Mouse (Mus musculus): Measurements from ENCODE around the gene Tmem86b. TPM values are rescaled to one million over a fixed set of nuclear protein-coding genes. Genes with fewer than 3 reads are reported as not detected.

The Tmem86b gene
- 8.3 TPM for polyA plus RNA-seq (2015; fragmentation: Illumina TruSeq; extraction: RNeasy Lipid Tissue Mini Kit (QIAGEN cat#74804); ENCODE audit: insufficient read depth, low read depth, low replicate concordance)

DNA sequence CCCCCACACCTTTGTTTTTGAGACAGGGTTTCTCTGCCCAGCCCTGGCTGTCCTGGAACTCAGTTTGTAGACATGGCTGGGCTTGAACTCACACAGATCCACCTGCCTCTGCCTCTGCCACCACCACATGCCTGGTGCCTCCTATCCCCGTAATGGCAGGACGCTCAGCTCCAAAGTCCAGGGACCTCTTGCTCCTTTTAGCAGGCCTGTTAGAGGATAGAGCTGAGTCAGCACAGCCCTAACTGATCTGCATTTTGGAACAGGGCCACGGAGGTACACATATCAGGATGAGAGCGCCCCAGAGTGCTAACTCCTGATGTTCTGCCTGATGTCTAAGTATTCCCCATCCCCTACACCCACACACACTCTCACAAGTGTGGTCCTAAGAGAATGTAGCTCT, at the start of gene Tmem86b:
TSS of gene Tmem86b (minus strand) at position 392 of the 400 bp plus-strand sequence.

DNA sequence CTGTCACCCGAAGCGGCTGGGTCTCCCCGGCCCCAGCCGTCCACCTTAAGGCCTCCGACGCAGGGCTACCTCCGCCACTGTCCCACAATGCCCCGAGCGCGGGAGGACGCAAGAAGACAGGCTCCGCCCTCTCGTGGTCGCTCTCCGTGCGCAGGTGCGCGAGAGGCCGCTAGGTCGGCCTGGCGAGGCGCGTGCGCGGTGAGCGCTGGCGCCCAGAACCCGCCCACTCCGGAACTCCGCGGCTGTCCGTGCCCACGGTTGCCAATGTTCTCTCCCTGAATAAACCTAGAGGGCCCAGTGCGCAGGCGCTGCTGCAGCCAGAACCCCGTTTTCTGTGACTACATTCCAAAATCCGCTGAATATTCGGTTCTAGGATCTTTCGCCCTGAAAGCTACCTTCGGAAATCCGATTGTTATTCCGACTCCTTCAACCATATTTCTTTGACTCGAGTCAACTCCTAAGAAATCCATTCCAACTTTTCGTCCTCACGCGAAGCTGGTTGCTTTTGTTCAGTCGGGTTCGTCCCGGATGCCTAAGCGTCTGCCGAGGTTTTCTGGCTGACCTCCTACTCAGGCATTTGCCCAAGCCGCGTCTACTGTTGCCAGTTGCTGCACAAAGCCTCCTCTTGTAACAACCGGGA, 27.8 kb upstream of the Tmem86b start, which contains the start of gene Ppp6r1:
TSS of gene Ppp6r1 (minus strand) at position 108 of the 640 bp plus-strand sequence.

DNA sequence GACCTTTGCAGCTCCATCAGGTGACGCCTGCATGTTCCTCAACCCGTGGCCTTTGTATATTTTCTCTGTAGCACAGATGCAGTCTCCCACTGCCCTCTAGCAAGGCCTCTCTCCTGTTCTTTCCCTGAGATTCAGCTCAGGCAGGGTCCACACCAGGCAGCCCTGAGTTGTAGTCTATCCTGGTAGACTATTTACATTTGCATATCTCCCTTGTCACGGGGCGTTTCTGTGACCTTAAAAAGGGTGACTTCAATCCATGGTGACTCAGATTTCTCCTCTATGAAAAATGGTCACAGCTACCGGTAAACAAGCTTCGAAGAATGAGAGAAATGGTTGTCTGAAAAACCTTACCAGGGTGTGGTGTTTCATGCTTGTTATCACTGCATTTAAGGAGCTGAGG, 27.3 kb downstream of the Tmem86b start, which contains the start of gene Ptprh:
TSS of gene Ptprh (minus strand) at position 169 of the 400 bp plus-strand sequence.

Other genes with a start within 250 kb of the Tmem86b start
- gene Gp6, start 233.7 kb downstream of the Tmem86b start, polyA plus RNA-seq (2015; fragmentation: Illumina TruSeq; extraction: RNeasy Lipid Tissue Mini Kit (QIAGEN cat#74804); ENCODE audit: insufficient read depth, low read depth, low replicate concordance) = not detected
- 2.6 TPM for gene Rdh13, start 185.8 kb downstream of the Tmem86b start, polyA plus RNA-seq (2015; fragmentation: Illumina TruSeq; extraction: RNeasy Lipid Tissue Mini Kit (QIAGEN cat#74804); ENCODE audit: insufficient read depth, low read depth, low replicate concordance)
- 1.0 TPM for gene Eps8l1, start 170.7 kb downstream of the Tmem86b start, polyA plus RNA-seq (2015; fragmentation: Illumina TruSeq; extraction: RNeasy Lipid Tissue Mini Kit (QIAGEN cat#74804); ENCODE audit: insufficient read depth, low read depth, low replicate concordance)
- 54.2 TPM for gene Ppp1r12c, start 129.7 kb downstream of the Tmem86b start, polyA plus RNA-seq (2015; fragmentation: Illumina TruSeq; extraction: RNeasy Lipid Tissue Mini Kit (QIAGEN cat#74804); ENCODE audit: insufficient read depth, low read depth, low replicate concordance)
- not detected for gene Tnnt1, start 115.0 kb downstream of the Tmem86b start, polyA plus RNA-seq (2015; fragmentation: Illumina TruSeq; extraction: RNeasy Lipid Tissue Mini Kit (QIAGEN cat#74804); ENCODE audit: insufficient read depth, low read depth, low replicate concordance)
- 7.7 TPM for gene Tnni3, start 107.2 kb downstream of the Tmem86b start, polyA plus RNA-seq (2015; fragmentation: Illumina TruSeq; extraction: RNeasy Lipid Tissue Mini Kit (QIAGEN cat#74804); ENCODE audit: insufficient read depth, low read depth, low replicate concordance)
- 0.48 TPM for gene Dnaaf3, start 99.0 kb downstream of the Tmem86b start, polyA plus RNA-seq (2015; fragmentation: Illumina TruSeq; extraction: RNeasy Lipid Tissue Mini Kit (QIAGEN cat#74804); ENCODE audit: insufficient read depth, low read depth, low replicate concordance)
- 2.9 TPM for gene Syt5, start 83.9 kb downstream of the Tmem86b start, polyA plus RNA-seq (2015; fragmentation: Illumina TruSeq; extraction: RNeasy Lipid Tissue Mini Kit (QIAGEN cat#74804); ENCODE audit: insufficient read depth, low read depth, low replicate concordance)
- gene Ptprh, start 27.4 kb downstream of the Tmem86b start, polyA plus RNA-seq (2015; fragmentation: Illumina TruSeq; extraction: RNeasy Lipid Tissue Mini Kit (QIAGEN cat#74804); ENCODE audit: insufficient read depth, low read depth, low replicate concordance) = not detected
- gene Ppp6r1, start 27.6 kb upstream of the Tmem86b start, polyA plus RNA-seq (2015; fragmentation: Illumina TruSeq; extraction: RNeasy Lipid Tissue Mini Kit (QIAGEN cat#74804); ENCODE audit: insufficient read depth, low read depth, low replicate concordance) = 12.0 TPM
- gene Hspbp1, start 53.6 kb upstream of the Tmem86b start, polyA plus RNA-seq (2015; fragmentation: Illumina TruSeq; extraction: RNeasy Lipid Tissue Mini Kit (QIAGEN cat#74804); ENCODE audit: insufficient read depth, low read depth, low replicate concordance) = 10.8 TPM
- gene Brsk1, start 59.2 kb upstream of the Tmem86b start, polyA plus RNA-seq (2015; fragmentation: Illumina TruSeq; extraction: RNeasy Lipid Tissue Mini Kit (QIAGEN cat#74804); ENCODE audit: insufficient read depth, low read depth, low replicate concordance) = 2.4 TPM
- gene Tmem150b, start 93.8 kb upstream of the Tmem86b start, polyA plus RNA-seq (2015; fragmentation: Illumina TruSeq; extraction: RNeasy Lipid Tissue Mini Kit (QIAGEN cat#74804); ENCODE audit: insufficient read depth, low read depth, low replicate concordance) = not detected
- gene Kmt5c, start 108.7 kb upstream of the Tmem86b start, polyA plus RNA-seq (2015; fragmentation: Illumina TruSeq; extraction: RNeasy Lipid Tissue Mini Kit (QIAGEN cat#74804); ENCODE audit: insufficient read depth, low read depth, low replicate concordance) = 21.1 TPM
- gene Cox6b2, start 121.7 kb upstream of the Tmem86b start, polyA plus RNA-seq (2015; fragmentation: Illumina TruSeq; extraction: RNeasy Lipid Tissue Mini Kit (QIAGEN cat#74804); ENCODE audit: insufficient read depth, low read depth, low replicate concordance) = 5.7 TPM
- not detected for gene Fam71e2, start 139.9 kb upstream of the Tmem86b start, polyA plus RNA-seq (2015; fragmentation: Illumina TruSeq; extraction: RNeasy Lipid Tissue Mini Kit (QIAGEN cat#74804); ENCODE audit: insufficient read depth, low read depth, low replicate concordance)
- not detected for gene Il11, start 151.4 kb upstream of the Tmem86b start, polyA plus RNA-seq (2015; fragmentation: Illumina TruSeq; extraction: RNeasy Lipid Tissue Mini Kit (QIAGEN cat#74804); ENCODE audit: insufficient read depth, low read depth, low replicate concordance)
- not detected for gene Tmem190, start 151.5 kb upstream of the Tmem86b start, polyA plus RNA-seq (2015; fragmentation: Illumina TruSeq; extraction: RNeasy Lipid Tissue Mini Kit (QIAGEN cat#74804); ENCODE audit: insufficient read depth, low read depth, low replicate concordance)
- 8.4 TPM for gene Tmem238, start 158.2 kb upstream of the Tmem86b start, polyA plus RNA-seq (2015; fragmentation: Illumina TruSeq; extraction: RNeasy Lipid Tissue Mini Kit (QIAGEN cat#74804); ENCODE audit: insufficient read depth, low read depth, low replicate concordance)
- gene Rpl28, start 161.5 kb upstream of the Tmem86b start, polyA plus RNA-seq (2015; fragmentation: Illumina TruSeq; extraction: RNeasy Lipid Tissue Mini Kit (QIAGEN cat#74804); ENCODE audit: insufficient read depth, low read depth, low replicate concordance) = 480 TPM
- gene Ube2s, start 181.2 kb upstream of the Tmem86b start, polyA plus RNA-seq (2015; fragmentation: Illumina TruSeq; extraction: RNeasy Lipid Tissue Mini Kit (QIAGEN cat#74804); ENCODE audit: insufficient read depth, low read depth, low replicate concordance) = 16.8 TPM
- gene Shisa7, start 213.3 kb upstream of the Tmem86b start, polyA plus RNA-seq (2015; fragmentation: Illumina TruSeq; extraction: RNeasy Lipid Tissue Mini Kit (QIAGEN cat#74804); ENCODE audit: insufficient read depth, low read depth, low replicate concordance) = 0.30 TPM
- 12.2 TPM for gene Isoc2b, start 238.8 kb upstream of the Tmem86b start, polyA plus RNA-seq (2015; fragmentation: Illumina TruSeq; extraction: RNeasy Lipid Tissue Mini Kit (QIAGEN cat#74804); ENCODE audit: insufficient read depth, low read depth, low replicate concordance)
- gene Isoc2a, start 245.7 kb upstream of the Tmem86b start, polyA plus RNA-seq (2015; fragmentation: Illumina TruSeq; extraction: RNeasy Lipid Tissue Mini Kit (QIAGEN cat#74804); ENCODE audit: insufficient read depth, low read depth, low replicate concordance) = 9.6 TPM

All from pancreas, adult 10 weeks (tissue).